Mouse (Mus musculus): ENCODE measurements at regions not wholly inside any gene's neighbourhood (a gene's known extent, or its start where the extent isn't known, plus 50 kb on each side); places are given as distances from the start of the nearest gene placed in this dataset.

GRCm38 (mm10) chr5:118380422-118381293, 135.6 kb downstream of the 2410131K14Rik start:
- peak; percentile 72 to 87 for DNase-seq

- DNase-seq, result peak; percentile 80 to 85
Observed at GRCm38 (mm10) chr5:118381294-118381675, 136.3 kb downstream of the 2410131K14Rik start.

- peak; percentile 49 to 77 for DNase-seq
Observed at GRCm38 (mm10) chr5:118386126-118386525, 141.1 kb downstream of the 2410131K14Rik start.

- DNase-seq, result no peak
Observed at GRCm38 (mm10) chr5:118388419-118388818, 143.4 kb downstream of the 2410131K14Rik start.

- no peak for DNase-seq
Observed at GRCm38 (mm10) chr5:118390691-118391373, 145.8 kb downstream of the 2410131K14Rik start.

- DNase-seq, result no peak
Observed at GRCm38 (mm10) chr5:118392932-118393487, 148.0 kb downstream of the 2410131K14Rik start.

GRCm38 (mm10) chr5:118394051-118394450, 149.0 kb downstream of the 2410131K14Rik start:
- DNase-seq, result no peak

- DNase-seq, result no peak
Observed at GRCm38 (mm10) chr5:118396004-118396725, 151.1 kb downstream of the 2410131K14Rik start.

- no peak for DNase-seq
Observed at GRCm38 (mm10) chr5:118400926-118401325, 155.9 kb downstream of the 2410131K14Rik start.

GRCm38 (mm10) chr5:118404398-118404797, 156.1 kb upstream of the Med13l start:
- DNase-seq, result peak in 1 of 2 experiments; percentile 28

GRCm38 (mm10) chr5:118405421-118405820, 155.1 kb upstream of the Med13l start:
- DNase-seq, result no peak

- DNase-seq, result no peak
Observed at GRCm38 (mm10) chr5:118407451-118407850, 153.0 kb upstream of the Med13l start.

- no peak for DNase-seq
Observed at GRCm38 (mm10) chr5:118407973-118408372, 152.5 kb upstream of the Med13l start.

GRCm38 (mm10) chr5:118408826-118409225, 151.7 kb upstream of the Med13l start:
- no peak for DNase-seq

- DNase-seq, result peak in 1 of 2 experiments; percentile 61
Observed at GRCm38 (mm10) chr5:118413428-118414282, 146.8 kb upstream of the Med13l start.

GRCm38 (mm10) chr5:118419344-118420037, 141.0 kb upstream of the Med13l start:
- no peak for DNase-seq

GRCm38 (mm10) chr5:118421884-118422821, 138.3 kb upstream of the Med13l start:
- DNase-seq, result peak in 1 of 2 experiments; percentile 22

- no peak for DNase-seq
Observed at GRCm38 (mm10) chr5:118424177-118424576, 136.3 kb upstream of the Med13l start.

- DNase-seq, result peak; percentile 76 to 86
Observed at GRCm38 (mm10) chr5:118424764-118425568, 135.5 kb upstream of the Med13l start.
